Mouse (Mus musculus): ENCODE data around the gene Erc2. TPM values are rescaled to one million over a fixed set of nuclear protein-coding genes. Genes with fewer than 3 reads are reported as not detected.

The Erc2 gene
- polyA plus RNA-seq, 1 experiment from 2014 or later = 12.7 TPM

DNA sequence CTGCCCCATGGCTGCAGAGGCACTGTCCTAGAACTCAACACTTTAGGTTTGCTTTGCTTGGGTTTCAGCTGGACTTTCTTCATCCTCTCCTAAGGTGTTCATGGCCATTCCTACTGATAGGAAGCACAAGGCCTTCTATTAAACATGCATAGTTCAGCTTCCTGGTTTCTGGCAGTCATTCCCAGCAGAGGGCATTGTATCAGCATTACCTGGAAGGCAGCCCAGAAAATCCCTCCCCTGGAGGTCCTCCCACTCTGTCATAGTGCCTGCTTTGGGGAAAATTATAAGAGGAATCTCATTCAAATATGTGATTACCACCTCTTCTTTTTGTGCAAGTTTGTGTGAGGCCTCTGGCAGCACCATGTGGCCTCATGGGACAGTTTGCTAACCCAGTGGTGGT, 199.6 kb downstream of the Erc2 start:
- H3K9ac ChIP-seq (ENCODE audit: low read length) = no peak overlapping the region
- no peak overlapping the region for H3K4me2 ChIP-seq (ENCODE audit: low read depth, low read length, severe bottlenecking)
- H3K4me3 ChIP-seq (ENCODE audit: low read depth, low read length) = no peak overlapping the region
- DNase-seq (ENCODE audit: low spot score) (no peak), ATAC-seq (replicated peaks; ENCODE audit: low FRiP score) (no peak)
- no peaks in the 10 kb centered on the region for H3K4me1 ChIP-seq (replicated peaks; ENCODE audit: control insufficient read depth, insufficient read depth, low read length)
- H3K9me3 ChIP-seq (ENCODE audit: control insufficient read depth, low read length) = no peaks in the 10 kb centered on the region
- no peak overlapping the region for H3K27ac ChIP-seq (ENCODE audit: low read depth, low read length)
- H3K27me3 ChIP-seq (ENCODE audit: control insufficient read depth, insufficient read depth, low read length) = no peaks in the 10 kb centered on the region
- H3K36me3 ChIP-seq (ENCODE audit: control insufficient read depth, insufficient read depth, low read length) = no peaks in the 10 kb centered on the region

DNA sequence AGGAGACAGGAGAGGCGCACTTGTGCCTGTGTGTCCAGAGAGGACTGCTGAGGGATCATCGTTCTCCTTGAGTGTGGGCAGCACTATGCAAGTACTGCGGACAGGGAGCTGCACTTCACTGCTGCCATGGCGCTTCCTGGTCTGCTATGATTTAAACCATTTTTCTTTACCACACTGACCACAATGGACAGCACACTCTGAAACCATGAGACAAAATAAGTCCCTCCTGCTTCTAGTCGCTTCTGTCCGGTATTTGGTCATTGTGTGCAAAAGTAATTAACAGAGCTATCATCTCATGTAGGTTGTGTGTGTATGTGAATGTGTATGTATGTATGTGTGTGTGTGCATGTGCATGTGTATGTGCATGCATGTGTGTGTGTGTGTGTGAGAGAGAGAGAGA, 200.3 kb downstream of the Erc2 start:
- Histone ChIP-seq H3K27ac (ENCODE audit: low read depth, low read length) (no peak overlapping the region), H3K36me3 (ENCODE audit: control insufficient read depth, insufficient read depth, low read length) (no peaks in the 10 kb centered on the region), H3K27me3 (ENCODE audit: control insufficient read depth, insufficient read depth, low read length) (no peaks in the 10 kb centered on the region), H3K9ac (ENCODE audit: low read length) (no peak overlapping the region), H3K9me3 (ENCODE audit: control insufficient read depth, low read length) (no peaks in the 10 kb centered on the region), H3K4me3 (ENCODE audit: low read depth, low read length) (no peak overlapping the region), H3K4me1 (replicated peaks; ENCODE audit: control insufficient read depth, insufficient read depth, low read length) (no peaks in the 10 kb centered on the region), H3K4me2 (ENCODE audit: low read depth, low read length, severe bottlenecking) (no peak overlapping the region)
- DNase-seq (ENCODE audit: low spot score) (no peak), ATAC-seq (replicated peaks; ENCODE audit: low FRiP score) (no peak)
- WGBS = 88% methylated on average over 6 of the region's 6 CpGs

DNA sequence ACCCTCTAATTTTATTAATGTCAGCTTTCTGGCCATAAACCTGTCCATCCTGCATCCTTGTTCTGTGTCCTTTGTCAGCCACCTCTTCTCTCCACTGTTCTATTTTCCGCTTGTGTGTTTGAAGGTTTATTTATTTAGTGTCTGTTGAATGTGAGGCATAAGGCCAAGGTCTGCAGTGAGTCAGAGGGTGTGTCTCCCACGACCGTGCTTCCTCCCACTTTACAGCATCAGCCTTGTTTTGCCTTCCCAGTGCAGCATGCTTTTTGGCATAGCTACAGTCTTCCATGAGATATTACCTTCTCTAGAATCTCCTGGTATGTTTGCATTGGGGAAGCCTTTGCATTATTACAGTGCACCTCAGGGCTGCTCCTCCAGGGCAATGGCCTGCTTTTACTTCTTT, 200.8 kb downstream of the Erc2 start:
- WGBS = 89% methylated on average over 3 of the region's 3 CpGs
- no peak for ATAC-seq (replicated peaks; ENCODE audit: low FRiP score)
- H3K4me3 ChIP-seq (ENCODE audit: low read depth, low read length) = no peak overlapping the region

DNA sequence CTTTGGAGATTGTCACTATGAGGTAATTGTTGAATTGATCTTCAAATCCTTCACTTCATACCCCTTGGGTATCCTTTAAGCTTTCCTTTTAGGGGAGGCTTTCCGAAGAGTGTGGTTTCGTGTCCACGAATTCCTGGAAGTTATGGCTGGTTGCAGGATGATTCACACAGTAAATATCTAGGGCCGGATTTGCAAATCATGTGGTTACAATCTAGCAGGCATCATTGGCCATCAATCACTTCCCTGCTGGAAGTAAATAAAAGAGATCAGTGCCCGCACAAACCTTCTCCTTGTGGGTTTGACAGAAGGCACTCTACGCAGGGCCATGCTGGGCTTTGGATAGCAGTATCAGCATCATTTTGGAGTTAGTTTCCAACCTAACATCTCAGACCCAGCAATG, 201.7 kb downstream of the Erc2 start:
- Histone ChIP-seq H3K27ac (ENCODE audit: low read depth, low read length) (no peak overlapping the region), H3K9ac (ENCODE audit: low read length) (no peak overlapping the region), H3K9me3 (ENCODE audit: control insufficient read depth, low read length) (no peaks in the 10 kb centered on the region), H3K27me3 (ENCODE audit: control insufficient read depth, insufficient read depth, low read length) (no peaks in the 10 kb centered on the region), H3K4me3 (ENCODE audit: low read depth, low read length) (no peak overlapping the region), H3K4me1 (replicated peaks; ENCODE audit: control insufficient read depth, insufficient read depth, low read length) (no peaks in the 10 kb centered on the region), H3K36me3 (ENCODE audit: control insufficient read depth, insufficient read depth, low read length) (no peaks in the 10 kb centered on the region), H3K4me2 (ENCODE audit: low read depth, low read length, severe bottlenecking) (no peak overlapping the region)
- WGBS = 89% methylated on average over 6 of the region's 6 CpGs
- DNase-seq (ENCODE audit: low spot score) = no peak
- ATAC-seq (replicated peaks; ENCODE audit: low FRiP score) = no peak

More for the DNA sequence above, 200.8 kb downstream of the Erc2 start:
- no peak for DNase-seq (ENCODE audit: low spot score)
- no peak overlapping the region for H3K4me2 ChIP-seq (ENCODE audit: low read depth, low read length, severe bottlenecking)
- no peak overlapping the region for H3K27ac ChIP-seq (ENCODE audit: low read depth, low read length)
- H3K9ac ChIP-seq (ENCODE audit: low read length) = no peak overlapping the region
- no peaks in the 10 kb centered on the region for H3K36me3 ChIP-seq (ENCODE audit: control insufficient read depth, insufficient read depth, low read length)
- H3K4me1 ChIP-seq (replicated peaks; ENCODE audit: control insufficient read depth, insufficient read depth, low read length) = no peaks in the 10 kb centered on the region
- no peaks in the 10 kb centered on the region for H3K27me3 ChIP-seq (ENCODE audit: control insufficient read depth, insufficient read depth, low read length)
- no peaks in the 10 kb centered on the region for H3K9me3 ChIP-seq (ENCODE audit: control insufficient read depth, low read length)

DNA sequence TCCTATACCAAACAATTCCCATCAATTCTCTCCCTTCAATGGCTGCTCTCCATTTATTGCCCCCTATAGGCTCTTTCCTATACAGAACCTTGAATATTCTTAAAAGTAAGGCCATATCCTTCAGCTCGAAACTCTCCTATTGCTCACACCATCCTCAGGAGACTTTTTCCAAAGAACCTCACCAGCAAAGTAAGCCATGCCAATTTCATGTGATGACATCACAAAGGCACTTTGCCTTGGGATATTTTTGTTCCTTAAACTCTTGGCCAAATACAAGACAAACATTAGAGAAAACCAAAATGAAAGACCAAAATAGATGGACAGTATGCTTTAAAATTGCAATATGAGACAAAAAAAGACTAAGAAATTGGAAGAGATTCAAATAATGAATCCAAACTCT, 204.6 kb downstream of the Erc2 start:
- no peaks in the 10 kb centered on the region for H3K27me3 ChIP-seq (ENCODE audit: control insufficient read depth, insufficient read depth, low read length)
- H3K36me3 ChIP-seq (ENCODE audit: control insufficient read depth, insufficient read depth, low read length) = no peaks in the 10 kb centered on the region
- H3K4me1 ChIP-seq (replicated peaks; ENCODE audit: control insufficient read depth, insufficient read depth, low read length) = no peaks in the 10 kb centered on the region
- ATAC-seq (replicated peaks; ENCODE audit: low FRiP score) (no peak), DNase-seq (ENCODE audit: low spot score) (no peak)
- H3K4me3 ChIP-seq (ENCODE audit: low read depth, low read length) = no peak overlapping the region
- H3K4me2 ChIP-seq (ENCODE audit: low read depth, low read length, severe bottlenecking) = no peak overlapping the region
- H3K9me3 ChIP-seq (ENCODE audit: control insufficient read depth, low read length) = no peaks in the 10 kb centered on the region
- no peak overlapping the region for H3K27ac ChIP-seq (ENCODE audit: low read depth, low read length)
- H3K9ac ChIP-seq (ENCODE audit: low read length) = no peak overlapping the region
- WGBS = 86% methylated on average over 1 of the region's 1 CpGs

DNA sequence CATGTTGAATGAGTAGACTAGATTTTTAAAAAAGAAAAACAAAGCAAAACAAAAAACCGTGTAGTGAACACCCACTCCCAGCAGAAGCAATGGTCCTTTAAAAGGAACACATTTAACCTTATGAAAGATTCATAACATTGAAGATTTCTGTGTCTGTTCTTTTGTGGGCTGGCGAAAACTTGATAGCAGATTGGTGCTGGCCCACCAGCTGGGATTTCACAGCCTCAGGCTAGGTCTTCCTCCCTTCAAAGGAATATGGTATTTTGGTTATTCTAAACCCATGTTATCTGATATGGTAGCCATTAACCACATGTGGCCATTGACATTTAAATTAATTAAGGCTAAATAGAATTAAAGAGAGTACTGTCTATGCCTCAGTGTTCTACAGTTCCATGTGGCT, 205.9 kb downstream of the Erc2 start:
- H3K4me3 ChIP-seq (ENCODE audit: low read depth, low read length) = no peak overlapping the region
- DNase-seq (ENCODE audit: low spot score) (no peak), ATAC-seq (replicated peaks; ENCODE audit: low FRiP score) (no peak)
- no peaks in the 10 kb centered on the region for H3K27me3 ChIP-seq (ENCODE audit: control insufficient read depth, insufficient read depth, low read length)
- no peak overlapping the region for H3K4me2 ChIP-seq (ENCODE audit: low read depth, low read length, severe bottlenecking)
- no peaks in the 10 kb centered on the region for H3K36me3 ChIP-seq (ENCODE audit: control insufficient read depth, insufficient read depth, low read length)
- WGBS = 64% methylated on average over 2 of the region's 2 CpGs
- H3K9me3 ChIP-seq (ENCODE audit: control insufficient read depth, low read length) = no peaks in the 10 kb centered on the region
- H3K4me1 ChIP-seq (replicated peaks; ENCODE audit: control insufficient read depth, insufficient read depth, low read length) = no peaks in the 10 kb centered on the region
- H3K9ac ChIP-seq (ENCODE audit: low read length) = no peak overlapping the region
- no peak overlapping the region for H3K27ac ChIP-seq (ENCODE audit: low read depth, low read length)

DNA sequence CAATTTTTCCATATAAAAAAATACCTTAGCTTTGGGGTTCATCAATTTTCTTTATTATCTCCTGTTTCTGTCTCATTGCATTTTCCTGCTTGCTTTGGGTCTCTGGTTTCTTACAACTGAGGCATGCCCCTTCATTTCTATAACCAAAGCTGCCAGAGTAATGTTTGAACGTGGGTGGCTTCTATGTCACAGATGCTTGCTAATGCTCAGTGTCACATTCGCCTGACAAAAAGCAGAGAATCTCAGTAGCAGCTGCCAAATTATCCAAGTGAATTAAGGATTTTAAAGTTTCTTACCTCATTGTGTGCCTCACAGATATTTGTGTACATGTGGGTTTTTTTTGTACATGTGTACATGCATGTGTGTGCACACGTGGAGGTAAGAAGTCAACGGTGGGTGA, 210.0 kb downstream of the Erc2 start:
- no peaks in the 10 kb centered on the region for H3K36me3 ChIP-seq (ENCODE audit: control insufficient read depth, insufficient read depth, low read length)
- WGBS = 92% methylated on average over 4 of the region's 4 CpGs
- no peak overlapping the region for H3K27ac ChIP-seq (ENCODE audit: low read depth, low read length)
- H3K27me3 ChIP-seq (ENCODE audit: control insufficient read depth, insufficient read depth, low read length) = no peaks in the 10 kb centered on the region
- no peaks in the 10 kb centered on the region for H3K9me3 ChIP-seq (ENCODE audit: control insufficient read depth, low read length)
- H3K4me1 ChIP-seq (replicated peaks; ENCODE audit: control insufficient read depth, insufficient read depth, low read length) = no peaks in the 10 kb centered on the region
- no peak overlapping the region for H3K4me2 ChIP-seq (ENCODE audit: low read depth, low read length, severe bottlenecking)
- no peak overlapping the region for H3K9ac ChIP-seq (ENCODE audit: low read length)
- no peak overlapping the region for H3K4me3 ChIP-seq (ENCODE audit: low read depth, low read length)
- ATAC-seq (replicated peaks; ENCODE audit: low FRiP score) (no peak), DNase-seq (ENCODE audit: low spot score) (no peak)

DNA sequence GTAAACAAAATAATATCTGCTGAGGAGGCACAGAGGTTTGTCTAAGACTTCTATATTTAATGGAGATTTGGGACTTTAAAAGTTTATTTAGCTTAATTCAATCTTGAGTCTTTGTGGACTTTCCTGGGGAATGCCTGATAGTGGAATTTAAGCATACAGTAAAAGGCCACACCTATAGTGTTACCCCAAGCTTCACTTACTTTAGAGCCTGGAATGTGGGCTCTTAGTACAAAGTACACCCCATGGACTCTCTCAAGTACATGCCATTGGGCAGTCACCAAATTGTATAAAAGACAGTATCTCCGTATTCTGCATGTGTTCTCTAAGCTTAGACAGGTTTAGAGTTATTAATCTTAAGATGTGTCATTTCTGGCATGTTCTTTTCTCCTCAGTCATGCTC, 213.1 kb downstream of the Erc2 start:
- Histone ChIP-seq H3K27me3 (ENCODE audit: control insufficient read depth, insufficient read depth, low read length) (no peaks in the 10 kb centered on the region), H3K4me3 (ENCODE audit: low read depth, low read length) (no peak overlapping the region), H3K4me2 (ENCODE audit: low read depth, low read length, severe bottlenecking) (no peak overlapping the region), H3K4me1 (replicated peaks; ENCODE audit: control insufficient read depth, insufficient read depth, low read length) (no peaks in the 10 kb centered on the region), H3K27ac (ENCODE audit: low read depth, low read length) (no peak overlapping the region), H3K36me3 (ENCODE audit: control insufficient read depth, insufficient read depth, low read length) (no peaks in the 10 kb centered on the region), H3K9me3 (ENCODE audit: control insufficient read depth, low read length) (no peaks in the 10 kb centered on the region), H3K9ac (ENCODE audit: low read length) (no peak overlapping the region)
- no peak for ATAC-seq (replicated peaks; ENCODE audit: low FRiP score)
- DNase-seq (ENCODE audit: low spot score) = no peak
- 93% methylated on average over 1 of the region's 1 CpGs for WGBS

DNA sequence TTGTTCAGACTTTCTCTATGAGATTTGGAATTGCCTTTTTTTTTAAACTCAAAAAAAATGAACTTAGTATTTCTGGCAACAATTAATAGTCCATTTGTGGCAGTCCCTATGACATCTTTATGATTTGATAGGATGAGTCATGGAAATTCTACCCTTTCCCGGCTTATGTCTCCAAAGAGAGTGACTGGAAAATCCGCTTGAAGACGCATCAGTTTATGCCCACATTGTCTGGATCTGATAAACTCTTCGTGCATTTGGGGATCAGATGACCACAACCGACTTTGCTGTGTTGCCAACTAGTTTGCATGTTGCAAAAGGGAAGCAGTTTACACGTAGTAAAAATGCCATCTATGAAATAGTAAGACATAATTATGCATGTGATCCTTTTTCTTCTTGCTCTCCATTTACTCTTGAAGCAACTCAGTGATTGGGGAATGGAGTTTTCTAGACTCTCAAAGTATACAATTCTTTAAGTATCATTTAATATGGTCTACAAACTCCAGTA, 215.4 kb downstream of the Erc2 start:
- 83% methylated on average over 6 of the region's 6 CpGs for WGBS
- Histone ChIP-seq H3K27ac (ENCODE audit: low read depth, low read length) (no peak overlapping the region), H3K27me3 (ENCODE audit: control insufficient read depth, insufficient read depth, low read length) (no peaks in the 10 kb centered on the region), H3K4me1 (replicated peaks; ENCODE audit: control insufficient read depth, insufficient read depth, low read length) (no peaks in the 10 kb centered on the region), H3K4me3 (ENCODE audit: low read depth, low read length) (no peak overlapping the region), H3K9ac (ENCODE audit: low read length) (no peak overlapping the region), H3K9me3 (ENCODE audit: control insufficient read depth, low read length) (no peaks in the 10 kb centered on the region), H3K4me2 (ENCODE audit: low read depth, low read length, severe bottlenecking) (no peak overlapping the region), H3K36me3 (ENCODE audit: control insufficient read depth, insufficient read depth, low read length) (no peaks in the 10 kb centered on the region)
- no peak for DNase-seq (ENCODE audit: low spot score)
- ATAC-seq (replicated peaks; ENCODE audit: low FRiP score) = no peak
